Mouse (Mus musculus) embryonic facial prominence, embryonic 15.5 days (tissue): ENCODE measurements around the gene Slc35c2. TPM values are rescaled to one million over a fixed set of nuclear protein-coding genes. Genes with fewer than 3 reads are reported as not detected.

ENCODE experiments used
- ATAC-seq: fragments of 200-750 bp; cut with Nextera tagmentation; 2 replicates; pipeline ENCODE4 v1.8.0; 2017; ENCODE audit warnings: low read depth, moderate TSS enrichment; ENCODE audit not compliant: insufficient number of reproducible peaks, low FRiP score, low TSS enrichment
- H3K27ac ChIP-seq: fragments of 300-500 bp; sonication (generic); replicated peaks from 2 replicates; pipeline ENCODE4 v1.5.1; 2015; ENCODE audit warnings: mild to moderate bottlenecking, inconsistent platforms
- H3K27me3 ChIP-seq: fragments of 300-500 bp; sonication (generic); 2 replicates; pipeline ENCODE4 v1.6.1; 2015; ENCODE audit warnings: inconsistent platforms
- H3K36me3 ChIP-seq: fragments of 300-500 bp; sonication (generic); 2 replicates; pipeline ENCODE4 v1.6.1; 2015; ENCODE audit warnings: mild to moderate bottlenecking, inconsistent platforms
- H3K4me1 ChIP-seq: fragments of 300-500 bp; sonication (generic); 2 replicates; pipeline ENCODE4 v1.6.1; 2015; ENCODE audit warnings: inconsistent platforms
- H3K4me2 ChIP-seq: fragments of 300-500 bp; sonication (generic); replicated peaks from 2 replicates; pipeline ENCODE4 v1.6.1; 2015; ENCODE audit warnings: mild to moderate bottlenecking, inconsistent platforms
- H3K4me3 ChIP-seq: fragments of 300-500 bp; sonication (generic); replicated peaks from 2 replicates; pipeline ENCODE4 v1.5.1; 2015; ENCODE audit warnings: mild to moderate bottlenecking, inconsistent platforms
- H3K9ac ChIP-seq: fragments of 300-500 bp; sonication (generic); 2 replicates; pipeline ENCODE4 v1.6.1; 2015; ENCODE audit warnings: inconsistent platforms
- H3K9me3 ChIP-seq: fragments of 300-500 bp; sonication (generic); replicated peaks from 2 replicates; pipeline ENCODE4 v1.6.1; 2016; ENCODE audit warnings: inconsistent platforms
- WGBS: fragments of 180-500 bp; shearing (Covaris S2); methylation state at CpG from one replicate; pipeline ENCODE4 v1.1.7; 2015; 5-methylcytosine and 5-hydroxymethylcytosine counted together
- polyA plus RNA-seq: library from polyadenylated mRNA; unstranded; fragments of >200 nt; fragmentation: Nextera tagmentation; extraction: Ambion mirVana; gene quantifications from 2 replicates; pipeline ENCODE4 v1.2.1, GENCODE M21; 2015

Gene Slc35c2
- polyA plus RNA-seq = 58.7 and 59.5 TPM in 2 replicates

DNA sequence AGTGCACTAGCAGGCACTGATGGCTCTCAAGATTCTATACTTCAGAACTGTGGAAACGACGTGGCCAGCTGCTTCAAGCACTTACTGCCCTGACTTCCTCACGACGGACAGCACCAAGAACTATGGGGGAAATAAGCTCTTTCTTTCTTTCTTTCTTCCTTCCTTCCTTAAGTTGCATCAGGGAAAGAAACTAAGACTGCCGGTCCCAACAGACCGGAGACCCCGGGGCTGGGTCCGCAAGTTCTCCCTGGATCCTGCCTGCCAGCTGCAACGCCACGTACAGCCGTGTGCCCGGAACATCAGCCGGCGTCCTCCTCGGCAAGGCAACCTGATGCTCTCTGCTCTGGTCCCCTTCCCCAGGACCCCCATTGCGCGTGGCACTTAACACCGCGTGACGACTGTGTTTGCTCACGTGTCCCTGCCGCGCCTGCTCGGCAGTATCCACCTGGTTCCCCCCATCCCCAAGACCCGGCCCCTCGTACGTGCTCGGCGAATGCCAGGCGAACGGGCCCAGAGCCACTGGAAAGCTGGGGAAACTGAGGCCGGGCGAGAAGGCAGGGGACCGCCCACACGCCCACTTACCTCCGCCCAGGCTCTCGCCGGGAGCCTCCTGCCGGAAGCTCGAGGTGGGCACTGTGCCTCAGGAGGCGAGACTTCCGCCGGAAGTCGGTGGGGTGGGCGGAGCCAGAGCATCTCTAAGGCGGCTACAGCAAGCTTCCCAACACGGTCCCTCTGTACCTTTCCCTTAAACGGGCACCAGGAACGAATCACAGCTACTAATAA, at the start of gene Slc35c2:
Slc35c2 (minus strand) TSS at position 668 of the 783 bp plus-strand sequence.
- Histone ChIP-seq H3K9me3 (no peaks in the 10 kb centered on the region), H3K27me3 (no peaks in the 10 kb centered on the region), H3K27ac (peak within 1 kb of the TSS; percentile 88), H3K4me3 (peak within 1 kb of the TSS; percentile 84), H3K4me1 (peaks cover 32% of the 10 kb centered on the region), H3K4me2 (peak within 1 kb of the TSS; percentile 85), H3K9ac (peak within 1 kb of the TSS; percentile 58), H3K36me3 (peaks cover 31% of the 10 kb centered on the region)
- WGBS = under 1% methylated on average over 49 of the region's 49 CpGs
- ATAC-seq = peak; percentile 87

DNA sequence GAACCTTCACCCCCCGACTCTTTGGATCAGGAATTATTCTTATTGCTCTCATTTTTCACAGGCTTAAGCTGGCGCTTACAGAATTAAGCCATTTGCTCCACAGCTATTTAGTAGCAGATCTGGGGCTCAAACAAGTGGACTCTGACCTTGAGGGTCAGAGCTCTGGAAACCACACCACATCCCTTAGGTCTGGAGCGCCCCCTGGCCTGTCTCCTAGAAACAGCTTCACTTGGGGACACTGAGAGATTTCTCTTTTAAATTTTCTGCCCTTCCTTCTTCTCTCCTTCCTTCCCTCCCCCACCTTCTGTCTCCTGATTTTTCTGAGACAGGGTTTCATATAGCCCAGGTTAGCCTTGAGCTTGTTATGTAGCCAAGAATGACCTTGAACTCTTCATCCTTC, 49.5 kb upstream of the Slc35c2 start:
- 0 out of 2 replicates have a peak, but pooled peaks cover 3% of the 10 kb centered on the region for H3K4me1 ChIP-seq
- no peak overlapping the region for H3K4me3 ChIP-seq
- no peak overlapping the region for H3K27ac ChIP-seq
- ATAC-seq = no peak
- H3K27me3 ChIP-seq = peaks cover 2% of the 10 kb centered on the region; the same call in 1 of the 2 replicates
- H3K9ac ChIP-seq = no peak overlapping the region
- H3K9me3 ChIP-seq = no peaks in the 10 kb centered on the region
- 23% methylated on average over 3 of the region's 3 CpGs for WGBS
- no peaks in the 10 kb centered on the region for H3K36me3 ChIP-seq
- no peak overlapping the region for H3K4me2 ChIP-seq

DNA sequence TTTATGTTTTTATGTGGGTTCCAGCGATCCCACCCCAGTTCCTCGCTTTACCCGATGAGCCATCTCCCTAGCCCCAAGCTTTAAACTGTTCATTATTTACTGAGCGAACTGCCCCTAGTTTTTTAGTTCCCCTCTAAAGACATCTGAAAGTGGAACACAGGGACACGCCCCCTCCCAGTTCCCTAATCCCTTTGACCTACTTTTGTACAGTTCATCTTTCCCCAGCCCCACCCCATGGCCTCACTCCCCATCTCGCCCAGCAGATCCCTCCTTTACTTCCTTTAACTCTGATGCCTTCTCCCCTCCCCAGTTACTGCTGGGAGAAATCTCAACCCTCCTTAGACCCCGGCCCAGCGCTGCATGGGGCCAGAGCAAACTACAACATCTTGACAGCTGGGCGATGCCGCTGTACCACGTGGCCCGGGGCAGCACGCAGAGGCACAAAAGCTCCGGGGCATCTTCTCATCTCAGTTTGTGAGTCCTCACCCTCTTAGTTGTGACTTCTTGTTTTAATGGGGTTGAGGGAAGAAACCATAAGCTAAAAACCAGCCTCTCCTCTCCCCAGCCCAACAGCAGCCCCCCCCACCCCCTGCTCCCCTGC, 45.0 kb upstream of the Slc35c2 start:
- H3K36me3 ChIP-seq = no peaks in the 10 kb centered on the region
- no peak overlapping the region for H3K27ac ChIP-seq
- no peak for ATAC-seq
- no peak overlapping the region for H3K4me3 ChIP-seq
- no peak overlapping the region; the same call in 1 of the 2 replicates for H3K4me2 ChIP-seq
- no peaks in the 10 kb centered on the region for H3K27me3 ChIP-seq
- H3K9ac ChIP-seq = no peak overlapping the region
- 44% methylated on average over 14 of the region's 14 CpGs for WGBS
- 0 out of 2 replicates have a peak, but pooled peaks cover 3% of the 10 kb centered on the region for H3K4me1 ChIP-seq
- no peaks in the 10 kb centered on the region for H3K9me3 ChIP-seq

GRCm38 (mm10) chr2:165329703-165330102, 42.0 kb upstream of the Slc35c2 start:
- H3K9me3 ChIP-seq = no peaks in the 10 kb centered on the region
- H3K27me3 ChIP-seq = no peaks in the 10 kb centered on the region
- no peak overlapping the region for H3K4me2 ChIP-seq
- ATAC-seq = no peak
- WGBS = 49% methylated on average over 3 of the region's 3 CpGs
- peaks cover 18% of the 10 kb centered on the region for H3K4me1 ChIP-seq
- no peak overlapping the region for H3K4me3 ChIP-seq
- no peak overlapping the region for H3K9ac ChIP-seq
- no peak overlapping the region for H3K27ac ChIP-seq
- no peaks in the 10 kb centered on the region for H3K36me3 ChIP-seq

- 73% methylated on average over 5 of the region's 5 CpGs for WGBS
- H3K4me3 ChIP-seq = no peak overlapping the region
- H3K36me3 ChIP-seq = no peaks in the 10 kb centered on the region
- H3K9ac ChIP-seq = no peak overlapping the region
- no peaks in the 10 kb centered on the region for H3K9me3 ChIP-seq
- no peak overlapping the region for H3K4me2 ChIP-seq
- no peak overlapping the region for H3K27ac ChIP-seq
- peaks cover 27% of the 10 kb centered on the region for H3K4me1 ChIP-seq
- H3K27me3 ChIP-seq = no peaks in the 10 kb centered on the region
- ATAC-seq = no peak
Observed at GRCm38 (mm10) chr2:165328746-165329145, 41.1 kb upstream of the Slc35c2 start.

GRCm38 (mm10) chr2:165327386-165327785, 39.7 kb upstream of the Slc35c2 start:
- no peaks in the 10 kb centered on the region for H3K36me3 ChIP-seq
- H3K27ac ChIP-seq = no peak overlapping the region
- H3K9ac ChIP-seq = no peak overlapping the region
- H3K4me2 ChIP-seq = peak overlapping the region; percentile 90
- no peaks in the 10 kb centered on the region for H3K27me3 ChIP-seq
- ATAC-seq = no peak
- 0 out of 2 replicates have a peak overlapping the region, but pooled peaks have one; percentile 74 for H3K4me3 ChIP-seq
- peaks cover 34% of the 10 kb centered on the region for H3K4me1 ChIP-seq
- no peaks in the 10 kb centered on the region for H3K9me3 ChIP-seq
- 54% methylated on average over 7 of the region's 7 CpGs for WGBS

DNA sequence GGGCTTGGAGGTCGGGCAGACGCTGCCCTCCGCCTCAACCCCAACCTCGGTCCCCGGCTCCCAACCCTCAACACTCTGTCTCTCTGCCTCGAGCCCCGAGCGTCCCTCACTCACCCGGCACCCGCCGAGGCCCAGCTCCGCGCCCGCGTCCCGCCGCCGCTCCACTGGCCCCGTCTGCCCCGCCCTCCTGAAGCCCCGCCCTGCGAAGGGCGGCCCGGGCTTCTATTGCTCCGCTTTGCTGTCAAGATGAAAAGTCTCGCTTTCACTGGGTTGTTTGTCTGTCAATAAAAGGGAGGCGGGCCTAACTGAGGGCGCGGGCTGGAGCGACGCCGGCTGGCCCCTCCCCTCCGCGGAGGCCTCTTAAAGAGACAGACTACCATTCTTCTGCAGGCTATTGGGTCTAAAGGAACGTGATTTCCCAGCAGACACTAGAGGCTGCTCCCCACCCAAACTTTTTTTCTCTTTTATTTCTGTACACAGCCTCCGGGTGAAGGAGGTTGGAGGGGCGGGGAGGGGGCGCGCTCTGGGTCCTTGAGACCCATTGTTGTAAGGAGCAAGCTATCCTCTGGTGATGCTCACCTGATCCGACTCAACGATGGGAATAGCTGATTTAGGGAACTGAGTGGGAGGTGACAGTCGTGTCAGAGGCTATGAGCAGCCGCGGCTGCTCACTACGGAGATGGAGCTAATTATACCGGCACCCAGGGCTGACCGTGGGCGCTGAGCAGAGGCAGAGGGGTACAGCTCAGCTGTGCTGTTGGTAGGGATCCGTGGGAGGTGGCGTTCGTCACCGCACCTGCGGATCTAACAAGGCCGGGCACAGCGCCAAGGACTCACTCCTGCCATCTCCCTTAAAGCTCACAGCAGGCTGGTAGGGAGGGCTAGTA, 38.9 kb upstream of the Slc35c2 start, which contains the start of gene Elmo2:
Elmo2 (minus strand) TSS at position 176 of the 887 bp plus-strand sequence.
- Histone ChIP-seq H3K9me3 (no peaks in the 10 kb centered on the region), H3K4me3 (peak within 1 kb of the TSS; percentile 74), H3K36me3 (no peaks in the 10 kb centered on the region), H3K27ac (peak within 1 kb of the TSS; percentile 86), H3K4me1 (peaks cover 42% of the 10 kb centered on the region), H3K4me2 (peak within 1 kb of the TSS; percentile 90), H3K27me3 (no peaks in the 10 kb centered on the region), H3K9ac (peak within 1 kb of the TSS; percentile 69)
- WGBS = under 1% methylated on average over 54 of the region's 55 CpGs
- ATAC-seq = peak; percentile 97

- peaks cover 50% of the 10 kb centered on the region for H3K4me1 ChIP-seq
- ATAC-seq = peak; percentile 9
- WGBS = under 1% methylated on average over 30 of the region's 30 CpGs
Observed at GRCm38 (mm10) chr2:165325521-165326303, 38.0 kb upstream of the Slc35c2 start.

GRCm38 (mm10) chr2:165323928-165324327, 36.3 kb upstream of the Slc35c2 start:
- Histone ChIP-seq H3K9me3 (no peaks in the 10 kb centered on the region), H3K36me3 (no peaks in the 10 kb centered on the region), H3K4me2 (peak overlapping the region; percentile 90), H3K4me3 (peak overlapping the region; percentile 74; the same call in 1 of the 2 replicates), H3K4me1 (peaks cover 61% of the 10 kb centered on the region), H3K9ac (no peak overlapping the region), H3K27me3 (no peaks in the 10 kb centered on the region), H3K27ac (peak overlapping the region; percentile 34; the same call in 1 of the 2 replicates)
- no peak for ATAC-seq
- 26% methylated on average over 5 of the region's 5 CpGs for WGBS

More at GRCm38 (mm10) chr2:165325521-165326303, 38.0 kb upstream of the Slc35c2 start:
- Histone ChIP-seq H3K36me3 (no peaks in the 10 kb centered on the region), H3K27me3 (no peaks in the 10 kb centered on the region), H3K27ac (peak overlapping the region; percentile 86), H3K9me3 (no peaks in the 10 kb centered on the region), H3K9ac (peak overlapping the region; percentile 69), H3K4me3 (peak overlapping the region; percentile 74), H3K4me2 (peak overlapping the region; percentile 90)

DNA sequence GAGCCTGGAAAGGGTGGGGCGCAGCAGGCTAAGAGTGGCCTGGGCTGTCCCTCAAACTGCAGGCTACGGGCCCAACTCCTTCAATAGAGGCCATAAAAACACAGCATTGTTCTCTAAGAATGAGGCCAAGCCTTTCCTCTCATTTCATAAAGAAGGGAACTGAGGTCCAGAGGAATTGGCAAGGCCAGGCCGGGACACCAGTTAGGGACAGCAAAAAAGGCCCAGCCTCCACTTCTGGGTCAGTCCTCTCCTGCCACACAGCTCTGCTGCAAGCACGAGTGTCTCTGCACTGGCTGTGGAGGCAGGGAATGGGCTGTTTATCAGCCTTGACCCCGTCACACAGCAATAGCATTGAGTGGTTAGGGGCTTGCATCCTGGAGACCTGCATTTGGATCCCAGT, 35.8 kb upstream of the Slc35c2 start:
- Histone ChIP-seq H3K36me3 (no peaks in the 10 kb centered on the region), H3K4me2 (no peak overlapping the region; the same call in 1 of the 2 replicates), H3K27me3 (no peaks in the 10 kb centered on the region), H3K9me3 (no peaks in the 10 kb centered on the region), H3K9ac (no peak overlapping the region), H3K4me3 (no peak overlapping the region), H3K4me1 (peaks cover 66% of the 10 kb centered on the region), H3K27ac (0 out of 2 replicates have a peak overlapping the region, but pooled peaks have one; percentile 34)
- whole genome bisulfite sequencing = 80% methylated on average over 5 of the region's 5 CpGs
- ATAC-seq = no peak
